Mouse (Mus musculus): ENCODE results near the gene Cyth3. TPM values are rescaled to one million over a fixed set of nuclear protein-coding genes. Genes with fewer than 3 reads are reported as not detected.

The Cyth3 gene
- polyA plus RNA-seq, 1 experiment from 2014 or later = 62.8 TPM

DNA sequence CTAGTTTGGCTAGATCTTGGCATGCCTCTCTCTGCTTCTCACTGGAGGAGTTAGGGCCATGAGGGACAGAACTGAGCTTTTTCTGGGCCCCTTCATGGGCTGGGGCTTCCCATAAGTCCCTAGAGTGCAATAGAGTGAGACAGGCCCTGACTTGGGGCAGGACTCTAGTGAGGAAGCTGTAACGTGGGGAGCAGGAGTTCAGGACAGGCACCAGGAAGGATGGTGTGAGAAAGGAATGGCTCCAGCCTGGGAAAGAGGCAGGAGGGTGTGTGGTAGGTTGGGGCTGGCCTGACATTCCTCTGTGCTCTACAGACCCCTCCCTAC is 83.4 kb downstream of the Cyth3 start:
- no peak for DNase-seq (ENCODE audit: low spot score)
- WGBS = 50% methylated on average over 1 of the region's 1 CpGs
- ATAC-seq (replicated peaks; ENCODE audit: low FRiP score) = no peak
- H3K27me3 ChIP-seq (replicated peaks; ENCODE audit: control insufficient read depth, insufficient read depth, low read length) = no peaks in the 10 kb centered on the region
- H3K36me3 ChIP-seq (ENCODE audit: control insufficient read depth, insufficient read depth, low read length) = peaks cover 47% of the 10 kb centered on the region
- H3K4me2 ChIP-seq = no peak overlapping the region
- H3K9me3 ChIP-seq (ENCODE audit: control insufficient read depth, low read length) = no peaks in the 10 kb centered on the region
- no peak overlapping the region for H3K27ac ChIP-seq (ENCODE audit: low read depth, low read length)
- peak overlapping the region; percentile 34; the same call in 1 of the 2 replicates for H3K9ac ChIP-seq (ENCODE audit: low read depth, low read length)
- peaks cover 19% of the 10 kb centered on the region for H3K4me1 ChIP-seq (replicated peaks; ENCODE audit: control insufficient read depth, insufficient read depth, low read length)
- no peak overlapping the region for H3K4me3 ChIP-seq (ENCODE audit: low read depth, low read length)

DNA sequence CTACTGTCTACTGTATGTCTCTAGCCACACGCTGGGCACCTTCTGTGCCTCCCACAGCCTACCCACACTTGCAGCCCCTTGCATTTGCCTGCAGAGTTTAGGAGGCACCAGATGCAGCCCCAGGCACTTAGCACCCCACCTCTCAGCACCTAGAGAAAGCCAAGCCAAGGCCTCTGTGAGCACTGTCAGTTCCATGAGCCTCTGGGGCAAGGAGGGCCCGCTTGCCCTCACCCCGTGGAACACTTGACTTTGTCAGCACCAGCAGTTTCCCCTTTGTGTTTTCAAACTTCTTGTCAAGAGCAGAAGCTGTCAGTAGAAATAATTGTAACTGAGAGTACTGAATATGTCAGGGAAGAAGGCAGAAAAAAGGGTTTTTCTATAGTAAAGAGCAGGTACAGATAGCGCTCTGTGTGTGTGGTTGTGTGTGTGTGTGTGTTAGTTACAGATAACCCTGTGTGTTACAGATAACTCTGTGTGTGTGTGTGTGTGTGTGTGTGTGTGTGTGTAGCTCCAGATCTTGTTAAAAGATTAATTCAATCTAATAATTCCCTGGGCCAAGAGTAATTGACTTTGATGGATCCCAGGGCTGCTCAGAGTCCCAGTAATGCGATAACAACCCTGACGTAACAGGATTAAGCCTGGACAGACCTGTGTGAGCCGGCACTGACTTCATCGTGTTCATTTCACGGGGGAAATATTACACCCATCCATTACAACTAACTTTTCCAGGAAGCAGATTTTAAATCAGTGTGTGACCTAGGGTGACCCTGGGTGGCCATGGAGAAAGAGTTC is 84.0 kb downstream of the Cyth3 start:
- Histone ChIP-seq H3K27me3 (replicated peaks; ENCODE audit: control insufficient read depth, insufficient read depth, low read length) (no peaks in the 10 kb centered on the region), H3K27ac (ENCODE audit: low read depth, low read length) (peak overlapping the region; percentile 52; the same call in 1 of the 2 replicates), H3K4me1 (replicated peaks; ENCODE audit: control insufficient read depth, insufficient read depth, low read length) (peaks cover 16% of the 10 kb centered on the region), H3K9ac (ENCODE audit: low read depth, low read length) (peak overlapping the region; percentile 34; the same call in 1 of the 2 replicates), H3K36me3 (ENCODE audit: control insufficient read depth, insufficient read depth, low read length) (peaks cover 47% of the 10 kb centered on the region), H3K4me2 (no peak overlapping the region), H3K4me3 (ENCODE audit: low read depth, low read length) (no peak overlapping the region), H3K9me3 (ENCODE audit: control insufficient read depth, low read length) (no peaks in the 10 kb centered on the region)
- peak; percentile 45; the same call in 1 of the 2 replicates for ATAC-seq (replicated peaks; ENCODE audit: low FRiP score)
- WGBS = 66% methylated on average over 9 of the region's 9 CpGs
- no peak for DNase-seq (ENCODE audit: low spot score)

GRCm38 (mm10) chr5:143706822-143707200 is 84.6 kb downstream of the Cyth3 start:
- H3K9ac ChIP-seq (ENCODE audit: low read depth, low read length) = no peak overlapping the region
- no peak for DNase-seq (ENCODE audit: low spot score)
- ATAC-seq (replicated peaks; ENCODE audit: low FRiP score) = no peak
- no peaks in the 10 kb centered on the region for H3K9me3 ChIP-seq (ENCODE audit: control insufficient read depth, low read length)
- H3K36me3 ChIP-seq (ENCODE audit: control insufficient read depth, insufficient read depth, low read length) = peaks cover 42% of the 10 kb centered on the region
- H3K4me1 ChIP-seq (replicated peaks; ENCODE audit: control insufficient read depth, insufficient read depth, low read length) = peaks cover 16% of the 10 kb centered on the region
- 78% methylated on average over 7 of the region's 7 CpGs for WGBS
- no peak overlapping the region for H3K4me3 ChIP-seq (ENCODE audit: low read depth, low read length)
- H3K4me2 ChIP-seq = no peak overlapping the region
- H3K27ac ChIP-seq (ENCODE audit: low read depth, low read length) = no peak overlapping the region
- no peaks in the 10 kb centered on the region for H3K27me3 ChIP-seq (replicated peaks; ENCODE audit: control insufficient read depth, insufficient read depth, low read length)

- no peak overlapping the region for H3K27ac ChIP-seq (ENCODE audit: low read depth, low read length)
- no peaks in the 10 kb centered on the region for H3K27me3 ChIP-seq (replicated peaks; ENCODE audit: control insufficient read depth, insufficient read depth, low read length)
- no peak overlapping the region for H3K9ac ChIP-seq (ENCODE audit: low read depth, low read length)
- 23% methylated on average over 7 of the region's 7 CpGs for WGBS
- peaks cover under 1% of the 10 kb centered on the region; the same call in 1 of the 2 replicates for H3K4me1 ChIP-seq (replicated peaks; ENCODE audit: control insufficient read depth, insufficient read depth, low read length)
- DNase-seq (ENCODE audit: low spot score) (peak; percentile 56), ATAC-seq (replicated peaks; ENCODE audit: low FRiP score) (peak; percentile 68)
- H3K4me2 ChIP-seq = no peak overlapping the region
- no peaks in the 10 kb centered on the region for H3K9me3 ChIP-seq (ENCODE audit: control insufficient read depth, low read length)
- H3K36me3 ChIP-seq (ENCODE audit: control insufficient read depth, insufficient read depth, low read length) = peaks cover 58% of the 10 kb centered on the region
- no peak overlapping the region for H3K4me3 ChIP-seq (ENCODE audit: low read depth, low read length)
Observed at GRCm38 (mm10) chr5:143711326-143711725, 89.1 kb downstream of the Cyth3 start.

DNA sequence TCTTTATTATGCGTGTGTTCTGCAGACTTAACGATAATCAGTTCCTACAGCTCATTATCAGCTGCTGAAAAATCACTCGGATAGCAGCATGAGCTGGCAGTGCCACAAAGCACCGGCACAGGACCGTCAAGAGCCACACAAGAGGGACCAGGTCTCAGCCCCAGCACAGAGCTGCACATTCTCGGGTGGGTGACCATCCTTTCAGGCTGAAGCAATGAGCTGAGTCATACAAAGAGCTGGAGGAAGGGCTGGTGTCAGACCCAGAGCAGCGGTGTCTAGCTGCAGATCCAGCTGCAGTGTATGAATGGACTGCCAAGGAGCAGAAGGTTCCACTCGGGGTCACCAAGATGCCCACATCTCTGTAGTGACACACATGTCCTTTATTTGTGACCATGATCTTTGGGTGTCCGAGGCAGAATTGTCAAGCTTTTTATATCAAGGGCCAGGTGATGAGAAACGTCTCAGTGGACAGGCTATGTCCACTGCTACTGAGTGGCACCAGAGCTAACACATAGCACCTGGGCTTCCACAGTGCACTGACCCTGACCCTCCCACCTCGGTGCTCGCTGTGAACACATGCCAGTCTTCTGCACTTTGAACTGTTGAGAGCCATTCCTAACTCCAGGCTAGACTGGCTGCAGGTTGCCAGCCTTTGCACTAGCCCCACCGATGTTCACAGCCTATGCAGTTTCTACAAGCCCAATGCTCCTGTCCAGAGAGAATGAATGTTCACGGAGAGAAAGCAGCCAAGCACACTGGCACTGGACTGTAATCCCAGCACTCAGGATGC is 90.0 kb downstream of the Cyth3 start:
- Histone ChIP-seq H3K27me3 (replicated peaks; ENCODE audit: control insufficient read depth, insufficient read depth, low read length) (no peaks in the 10 kb centered on the region), H3K9me3 (ENCODE audit: control insufficient read depth, low read length) (no peaks in the 10 kb centered on the region), H3K27ac (ENCODE audit: low read depth, low read length) (no peak overlapping the region), H3K9ac (ENCODE audit: low read depth, low read length) (no peak overlapping the region), H3K4me2 (no peak overlapping the region), H3K4me1 (replicated peaks; ENCODE audit: control insufficient read depth, insufficient read depth, low read length) (no peaks in the 10 kb centered on the region), H3K36me3 (ENCODE audit: control insufficient read depth, insufficient read depth, low read length) (peaks cover 59% of the 10 kb centered on the region), H3K4me3 (ENCODE audit: low read depth, low read length) (no peak overlapping the region)
- WGBS = 85% methylated on average over 14 of the region's 14 CpGs
- DNase-seq (ENCODE audit: low spot score) (no peak), ATAC-seq (replicated peaks; ENCODE audit: low FRiP score) (no peak)

DNA sequence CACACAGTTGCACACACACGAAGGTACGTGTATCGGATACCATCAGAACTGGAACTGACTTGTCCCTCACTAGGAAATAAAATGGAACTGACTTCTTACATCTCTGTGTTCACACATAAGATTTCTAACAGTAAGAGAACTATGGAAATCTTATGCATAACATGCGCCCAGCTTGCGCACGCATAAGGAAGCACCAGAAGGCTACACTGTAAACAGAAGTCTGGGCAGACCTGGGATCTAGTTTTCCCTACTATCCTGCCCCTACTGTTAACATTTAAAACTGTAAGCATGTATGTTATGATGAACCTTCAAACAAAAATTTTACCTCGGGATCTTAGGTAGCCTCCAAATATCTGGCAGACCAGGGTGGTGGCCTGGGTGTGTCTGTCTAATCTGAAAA is 99.7 kb downstream of the Cyth3 start:
- H3K4me2 ChIP-seq = no peak overlapping the region
- DNase-seq (ENCODE audit: low spot score) = no peak
- WGBS = 92% methylated on average over 7 of the region's 7 CpGs
- H3K9ac ChIP-seq (ENCODE audit: low read depth, low read length) = no peak overlapping the region
- 0 out of 2 replicates have a peak, but pooled peaks cover 2% of the 10 kb centered on the region for H3K4me1 ChIP-seq (replicated peaks; ENCODE audit: control insufficient read depth, insufficient read depth, low read length)
- no peaks in the 10 kb centered on the region for H3K9me3 ChIP-seq (ENCODE audit: control insufficient read depth, low read length)
- no peak for ATAC-seq (replicated peaks; ENCODE audit: low FRiP score)
- H3K27ac ChIP-seq (ENCODE audit: low read depth, low read length) = no peak overlapping the region
- H3K36me3 ChIP-seq (ENCODE audit: control insufficient read depth, insufficient read depth, low read length) = peaks cover 53% of the 10 kb centered on the region
- no peaks in the 10 kb centered on the region for H3K27me3 ChIP-seq (replicated peaks; ENCODE audit: control insufficient read depth, insufficient read depth, low read length)
- no peak overlapping the region for H3K4me3 ChIP-seq (ENCODE audit: low read depth, low read length)

- Histone ChIP-seq H3K27ac (ENCODE audit: low read depth, low read length) (0 out of 2 replicates have a peak overlapping the region, but pooled peaks have one; percentile 90), H3K9ac (ENCODE audit: low read depth, low read length) (no peak overlapping the region), H3K36me3 (ENCODE audit: control insufficient read depth, insufficient read depth, low read length) (peaks cover 7% of the 10 kb centered on the region; the same call in 1 of the 2 replicates), H3K27me3 (replicated peaks; ENCODE audit: control insufficient read depth, insufficient read depth, low read length) (peaks cover 2% of the 10 kb centered on the region; the same call in 1 of the 2 replicates), H3K4me3 (ENCODE audit: low read depth, low read length) (peak overlapping the region; percentile 99), H3K4me1 (replicated peaks; ENCODE audit: control insufficient read depth, insufficient read depth, low read length) (no peaks in the 10 kb centered on the region; the same call in 1 of the 2 replicates), H3K4me2 (peak overlapping the region; percentile 65), H3K9me3 (ENCODE audit: control insufficient read depth, low read length) (no peaks in the 10 kb centered on the region)
- 14% methylated on average over 6 of the region's 6 CpGs for WGBS
- no peak for DNase-seq (ENCODE audit: low spot score)
- ATAC-seq (replicated peaks; ENCODE audit: low FRiP score) = no peak
Observed at GRCm38 (mm10) chr5:143730915-143731314, 108.7 kb downstream of the Cyth3 start.

GRCm38 (mm10) chr5:143731483-143732112 is 109.4 kb downstream of the Cyth3 start:
- Histone ChIP-seq H3K27ac (ENCODE audit: low read depth, low read length) (peak overlapping the region; percentile 90), H3K4me2 (peak overlapping the region; percentile 65), H3K4me3 (ENCODE audit: low read depth, low read length) (peak overlapping the region; percentile 99), H3K4me1 (replicated peaks; ENCODE audit: control insufficient read depth, insufficient read depth, low read length) (no peaks in the 10 kb centered on the region; the same call in 1 of the 2 replicates), H3K9me3 (ENCODE audit: control insufficient read depth, low read length) (no peaks in the 10 kb centered on the region), H3K36me3 (ENCODE audit: control insufficient read depth, insufficient read depth, low read length) (peaks cover 4% of the 10 kb centered on the region; the same call in 1 of the 2 replicates), H3K27me3 (replicated peaks; ENCODE audit: control insufficient read depth, insufficient read depth, low read length) (peaks cover 2% of the 10 kb centered on the region; the same call in 1 of the 2 replicates), H3K9ac (ENCODE audit: low read depth, low read length) (peak overlapping the region; percentile 97)
- peak; percentile 49 for DNase-seq (ENCODE audit: low spot score)
- WGBS = under 1% methylated on average over 76 of the region's 82 CpGs
- peak; percentile 60 for ATAC-seq (replicated peaks; ENCODE audit: low FRiP score)

All from liver, embryonic 11.5 days (tissue).